Mouse (Mus musculus): Measurements from ENCODE around the gene Gba2.

Gene Gba2

DNA sequence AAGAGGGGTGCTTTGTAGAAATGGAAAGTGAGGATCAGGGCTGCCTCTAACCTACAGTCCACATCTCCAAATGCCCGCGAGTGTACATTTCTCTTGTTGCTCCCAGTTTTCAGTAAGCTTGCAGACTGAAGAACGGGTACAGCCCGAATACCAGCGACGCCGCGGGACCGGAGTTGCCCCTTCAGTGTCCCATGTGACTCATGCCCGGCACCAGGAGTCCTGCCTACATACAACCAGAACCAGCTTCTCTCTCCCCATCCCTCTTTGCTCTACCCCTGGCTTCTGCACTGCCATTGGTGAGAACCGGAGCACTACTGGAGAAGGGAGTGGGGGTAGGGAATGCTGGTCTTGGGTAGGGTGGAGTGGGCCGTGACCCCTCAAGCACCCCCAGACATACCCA lies 2.7 kb upstream of the Gba2 start:
- DNase-seq (ENCODE audit: low read depth, low spot score), result no peak

DNA sequence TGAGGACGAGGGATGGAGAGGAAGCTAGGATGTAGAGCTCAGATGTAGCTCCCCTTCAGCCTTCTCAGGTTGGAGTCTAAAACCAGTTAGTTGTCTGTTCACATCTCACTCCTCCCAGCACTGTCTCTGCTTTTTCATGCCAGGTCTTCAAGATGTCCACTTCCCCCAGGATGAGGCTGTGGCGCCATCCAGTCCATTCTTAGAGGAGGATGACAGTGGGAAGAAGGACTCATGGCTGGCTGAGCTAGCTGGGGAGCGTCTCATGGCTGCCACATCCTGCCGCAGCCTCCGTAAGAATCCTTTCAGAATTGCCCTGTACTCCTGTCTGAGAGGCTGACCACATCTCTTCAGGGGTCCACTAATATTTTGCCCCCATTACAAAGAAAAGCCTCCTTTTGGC lies 2.0 kb upstream of the Gba2 start:
- DNase-seq (ENCODE audit: low read depth, low spot score), result no peak

DNA sequence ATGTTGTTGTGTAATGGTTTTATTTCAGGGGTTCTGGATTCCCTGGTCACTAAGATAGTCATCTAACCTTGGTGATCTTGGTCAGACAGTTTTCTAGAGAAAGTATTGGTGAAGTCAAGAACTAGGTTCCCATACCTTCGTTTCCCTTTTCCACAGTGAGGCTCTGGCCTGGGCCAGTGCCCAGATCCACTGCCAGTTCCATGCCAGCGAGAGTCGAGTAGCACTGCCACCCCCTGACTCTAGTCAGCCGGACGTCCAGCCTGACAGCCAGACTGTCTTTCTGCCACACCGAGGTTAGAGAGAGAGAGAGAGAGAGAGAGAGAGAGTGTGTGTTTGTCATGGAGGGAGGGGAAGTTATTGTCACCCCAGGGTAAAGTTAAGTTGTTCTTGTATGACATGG lies 1.1 kb upstream of the Gba2 start:
- DNase-seq (ENCODE audit: low read depth, low spot score), result no peak

DNA sequence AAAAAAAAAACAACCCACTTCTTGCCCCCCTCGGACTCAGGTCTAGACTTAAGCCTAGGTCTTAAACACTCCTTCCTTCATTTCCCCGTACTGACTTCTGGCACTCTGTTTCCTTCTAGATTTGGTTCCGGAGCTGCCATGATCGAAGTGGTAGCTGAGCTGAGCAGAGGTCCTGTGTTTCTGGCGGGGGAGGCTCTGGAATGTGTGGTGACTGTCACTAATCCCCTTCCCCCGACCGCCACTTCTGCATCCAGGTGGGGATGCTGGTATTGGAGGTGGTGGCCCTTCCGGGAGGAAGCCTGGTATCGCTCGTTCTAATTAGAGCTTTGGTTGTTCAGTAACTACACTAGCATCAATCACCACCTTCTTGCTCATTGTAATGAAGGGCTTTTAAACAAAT lies 583 bp upstream of the Gba2 start:
- no peak for DNase-seq (ENCODE audit: low read depth, low spot score)

- no peak for DNase-seq (ENCODE audit: low read depth, low spot score)
Measured at GRCm38 (mm10) chr4:43577237-43577881, 1.3 kb downstream of the Gba2 start.

DNA sequence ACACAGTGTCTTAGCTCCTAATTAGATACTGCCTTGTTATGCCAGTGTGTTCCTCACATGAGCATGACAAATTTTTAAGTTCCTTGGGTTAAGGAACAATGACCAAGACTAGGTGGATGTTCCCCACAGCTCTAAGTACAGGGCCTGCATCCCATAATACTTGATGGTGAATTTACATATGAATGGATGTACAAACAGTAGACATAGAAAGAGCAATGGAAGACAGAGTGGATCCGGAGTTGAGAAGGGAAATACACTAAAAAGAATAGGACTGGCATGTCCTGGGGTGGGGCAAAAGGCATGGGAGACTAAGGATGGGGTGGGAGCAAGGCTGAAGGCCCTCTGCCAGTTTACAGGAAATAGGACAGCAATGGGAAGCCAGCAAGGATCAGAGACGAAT lies 3.3 kb downstream of the Gba2 start:
- peak; percentile 69 for DNase-seq (ENCODE audit: low read depth, low spot score)

- no peak for DNase-seq (ENCODE audit: low read depth, low spot score)
Measured at GRCm38 (mm10) chr4:43573561-43573960, 5.1 kb downstream of the Gba2 start.

DNA sequence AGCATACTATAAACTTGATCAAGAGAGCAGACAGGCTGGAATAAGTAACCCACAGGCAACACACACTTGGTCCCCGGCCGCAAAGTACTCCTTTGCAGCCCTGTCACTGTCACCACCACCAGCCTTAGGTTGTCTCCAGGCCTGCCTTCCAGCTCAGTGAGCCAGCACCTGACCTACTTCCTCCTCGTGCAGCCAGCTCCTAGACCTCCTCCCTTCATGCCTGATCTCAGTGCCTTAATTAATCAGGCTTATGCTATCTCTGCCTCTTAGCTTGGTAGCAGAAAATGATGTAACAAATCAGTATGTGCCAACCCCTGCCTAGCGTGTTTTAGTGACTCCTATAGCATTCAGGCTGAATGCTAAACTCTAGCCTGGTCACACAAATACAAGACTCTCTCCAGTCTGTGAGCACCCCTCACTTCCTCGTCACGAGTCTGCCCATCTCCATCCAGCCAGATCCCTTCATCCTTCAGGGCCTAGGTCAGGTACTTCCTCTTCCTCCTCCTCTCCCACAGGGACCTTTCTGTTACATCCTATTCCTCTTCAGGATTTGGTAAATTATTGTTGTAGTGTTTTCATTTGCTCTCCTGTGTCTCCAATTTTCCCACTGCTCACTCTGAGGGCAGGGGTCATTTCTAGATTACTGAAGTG lies 7.2 kb downstream of the Gba2 start:
- DNase-seq (ENCODE audit: low read depth, low spot score), result no peak

DNA sequence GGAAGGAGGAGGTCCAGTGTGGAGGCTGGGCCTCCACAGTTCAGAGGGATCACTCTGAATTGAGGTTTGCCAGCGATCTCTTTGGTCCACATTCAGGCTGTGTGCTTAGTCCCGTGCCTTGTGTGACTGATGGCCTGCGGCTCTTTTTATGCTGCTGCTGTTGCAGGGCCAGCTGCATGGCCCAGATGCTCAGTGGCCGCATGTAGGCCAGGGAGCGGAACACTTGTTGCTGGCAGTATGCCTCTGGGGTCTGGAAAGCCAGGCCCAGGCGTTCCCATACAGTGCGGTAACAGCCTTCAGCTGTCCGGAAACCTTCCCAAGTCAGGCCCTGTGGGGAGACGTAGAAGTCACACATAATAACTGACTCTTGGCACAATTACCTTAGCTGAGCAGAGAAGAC lies 11.5 kb downstream of the Gba2 start:
- DNase-seq (ENCODE audit: low read depth, low spot score), result no peak

DNA sequence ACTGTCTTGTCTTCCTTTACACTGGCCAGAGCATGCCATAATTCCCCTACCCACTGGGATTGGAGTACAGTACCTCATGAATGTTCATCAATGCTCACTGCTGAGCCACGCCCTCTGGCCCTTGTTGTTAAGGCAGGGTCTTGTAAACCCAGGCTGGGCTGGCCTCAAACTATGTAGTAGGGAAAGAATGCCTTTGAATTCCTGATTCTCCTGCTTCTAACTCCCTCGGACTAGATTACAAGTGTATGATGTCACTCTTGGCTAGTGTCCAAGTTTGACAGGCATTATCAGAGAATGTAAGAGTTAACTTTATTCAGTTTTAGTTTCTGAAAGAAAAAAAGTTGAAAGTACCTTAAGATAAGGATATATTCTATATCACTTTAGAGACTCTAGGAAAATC lies 14.4 kb downstream of the Gba2 start:
- peak; percentile 85 for DNase-seq (ENCODE audit: low read depth, low spot score)

GRCm38 (mm10) chr4:43563601-43563875 lies 15.1 kb downstream of the Gba2 start:
- DNase-seq (ENCODE audit: low read depth, low spot score), result no peak

- peak; percentile 62 for DNase-seq (ENCODE audit: low read depth, low spot score)
Measured at GRCm38 (mm10) chr4:43562769-43563600, 15.7 kb downstream of the Gba2 start.

DNA sequence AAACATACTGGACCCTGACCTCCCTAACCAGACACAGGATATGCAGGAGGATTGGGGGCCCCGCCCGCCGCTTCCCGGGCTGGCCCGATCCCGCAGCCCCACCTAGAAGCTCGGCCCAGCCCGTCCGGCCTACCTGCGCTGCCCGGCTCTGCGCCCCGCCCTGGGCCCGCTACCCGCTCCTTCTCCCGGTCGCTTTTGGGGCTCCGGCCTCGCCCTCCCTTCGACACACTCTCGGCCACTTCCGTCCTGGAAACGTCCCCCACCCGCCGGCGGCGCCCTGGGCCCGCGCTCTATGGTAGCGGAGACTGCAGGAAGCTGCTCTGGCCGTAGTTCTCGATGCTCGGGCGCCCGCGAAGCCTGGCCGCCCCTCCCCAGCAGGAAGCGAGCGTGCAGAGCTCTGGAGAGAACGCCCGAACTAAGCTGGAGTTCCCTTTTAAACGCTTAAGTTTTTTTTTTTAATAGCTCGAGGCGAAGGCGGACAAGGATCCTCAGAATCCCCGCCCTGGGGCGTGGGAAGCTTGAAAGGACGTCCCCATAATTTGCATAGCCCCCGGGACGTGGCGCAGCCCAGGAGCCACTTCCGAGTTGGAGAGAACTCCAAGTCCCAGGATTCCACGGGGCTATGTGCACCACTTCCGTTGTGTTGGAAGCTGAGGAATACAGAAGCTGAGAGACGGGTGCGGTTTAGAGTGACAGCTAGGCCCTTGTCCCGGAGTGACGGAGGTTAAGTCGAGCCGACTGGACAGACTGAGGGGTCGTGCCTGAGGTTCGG lies 16.5 kb downstream of the Gba2 start, which contains the start of the genes Creb3 and Tln1:
TSS of gene Creb3 (plus strand) at position 336 of the 772 bp plus-strand sequence.
TSS of gene Tln1 (minus strand) at position 695 of the 772 bp plus-strand sequence.
- peak; percentile 100 for DNase-seq (ENCODE audit: low read depth, low spot score)

DNA sequence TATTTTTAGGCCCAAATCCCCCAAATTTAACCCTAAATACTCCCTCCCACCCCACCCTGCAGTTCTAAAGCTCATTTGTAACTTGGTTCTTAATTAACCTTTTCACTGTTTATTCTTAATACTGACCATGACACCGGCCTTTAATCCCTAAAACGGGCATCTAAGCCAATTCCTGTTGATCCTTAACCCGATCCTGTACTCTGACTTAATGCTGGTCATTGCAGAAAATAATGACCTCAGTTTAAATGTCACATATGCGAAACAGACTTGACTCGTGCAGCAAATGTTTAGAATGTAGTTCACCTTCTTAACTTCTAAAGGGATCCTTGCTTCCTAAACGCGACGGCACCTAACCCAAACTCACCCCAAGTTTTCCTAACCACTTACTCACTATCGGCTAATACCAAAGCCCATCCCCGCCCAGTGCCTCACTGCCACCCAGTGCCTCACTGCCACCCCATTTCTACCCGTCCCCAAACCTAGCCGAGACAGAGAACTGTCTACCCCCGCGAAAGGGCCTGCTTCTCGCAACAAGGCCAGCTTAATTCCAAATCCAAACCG lies 17.2 kb downstream of the Gba2 start:
- no peak for DNase-seq (ENCODE audit: low read depth, low spot score)

DNA sequence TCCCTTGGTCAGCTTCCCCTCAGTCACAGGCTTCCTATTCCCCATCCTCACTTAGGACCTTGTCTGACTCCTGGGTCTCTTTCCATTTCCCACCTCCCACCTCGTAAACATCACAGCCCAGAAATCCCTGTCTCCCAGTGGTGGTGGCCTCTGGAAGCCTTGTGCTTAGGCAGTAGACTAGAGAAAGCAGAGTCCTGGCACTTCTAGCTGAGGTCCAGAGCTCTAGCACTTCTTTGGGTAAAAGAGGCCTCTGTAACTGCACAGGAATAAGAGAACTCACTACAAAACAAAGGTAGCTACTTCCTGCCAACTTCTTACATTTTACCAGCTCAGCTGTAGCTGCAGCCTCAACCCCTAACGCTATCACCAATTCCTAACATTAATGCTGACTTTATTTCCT lies 17.7 kb downstream of the Gba2 start:
- DNase-seq (ENCODE audit: low read depth, low spot score), result no peak

- no peak for DNase-seq (ENCODE audit: low read depth, low spot score)
Measured at GRCm38 (mm10) chr4:43560243-43560611, 18.4 kb downstream of the Gba2 start.

DNA sequence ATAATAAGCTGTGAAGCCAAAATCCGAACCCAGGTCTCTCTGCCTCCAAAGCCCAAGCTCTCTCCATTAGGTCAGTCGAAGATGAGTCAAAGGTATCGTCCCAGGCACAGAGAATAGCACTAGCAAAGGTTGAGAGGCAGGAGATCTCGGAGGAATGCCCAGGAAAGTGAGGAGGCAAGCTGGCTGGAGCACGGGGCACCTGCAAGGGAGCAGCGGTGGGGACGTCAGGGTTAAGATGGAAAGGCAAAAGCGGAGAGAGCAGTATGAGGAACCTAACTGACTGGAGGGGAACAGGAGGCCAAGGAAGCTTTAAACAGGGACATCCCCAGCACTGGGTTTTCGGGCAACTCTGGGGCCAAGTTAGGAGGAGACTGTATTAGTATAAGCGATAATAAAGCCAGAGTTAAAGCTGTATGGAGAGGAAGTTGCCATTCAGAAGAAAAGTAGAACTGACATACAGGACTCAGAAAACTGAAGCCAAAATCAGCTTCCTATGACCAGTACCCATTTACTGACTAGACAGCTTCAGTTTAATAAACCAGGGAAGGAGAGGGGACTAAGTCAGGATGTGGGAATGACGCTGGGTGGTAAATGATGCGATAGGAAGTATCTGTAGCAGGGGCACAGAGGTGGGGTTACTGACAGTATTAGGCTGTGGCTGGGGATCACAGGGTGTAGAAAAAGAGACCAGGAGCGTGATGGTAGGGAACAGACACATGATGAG lies 19.0 kb downstream of the Gba2 start:
- DNase-seq (ENCODE audit: low read depth, low spot score), result no peak

- DNase-seq (ENCODE audit: low read depth, low spot score), result peak; percentile 77
Measured at GRCm38 (mm10) chr4:43558631-43559356, 19.9 kb downstream of the Gba2 start.

DNA sequence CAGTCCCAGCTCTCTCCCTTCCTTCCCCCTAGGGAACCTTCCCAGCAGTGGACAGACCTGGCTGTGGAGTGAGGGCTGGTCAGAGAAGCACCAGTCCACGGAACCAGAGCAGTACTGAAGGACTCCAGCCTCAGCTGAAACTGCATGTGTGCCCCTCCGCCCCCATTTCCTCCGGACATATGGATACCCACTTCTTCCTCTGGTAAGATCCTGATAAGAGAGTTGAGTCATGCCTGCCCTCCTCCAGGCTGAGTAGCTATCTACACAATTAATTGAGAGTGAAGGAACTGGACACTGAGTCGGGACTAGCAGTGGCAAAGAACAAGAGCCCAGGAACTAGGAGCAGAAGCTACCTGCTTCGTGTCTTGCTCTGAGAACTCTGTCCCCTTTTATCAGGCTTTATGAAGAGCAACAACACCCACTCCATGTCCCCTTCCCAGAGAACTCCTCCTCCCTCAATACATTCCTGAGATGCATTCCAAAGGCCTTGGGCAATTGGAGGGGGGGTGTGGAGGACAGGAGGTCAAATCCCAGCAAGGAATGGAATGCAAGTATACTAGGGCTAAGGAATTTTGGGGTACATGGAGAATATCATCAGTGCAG lies 20.5 kb downstream of the Gba2 start:
- peak; percentile 88 for DNase-seq (ENCODE audit: low read depth, low spot score)

- no peak for DNase-seq (ENCODE audit: low read depth, low spot score)
Measured at GRCm38 (mm10) chr4:43555926-43556325, 22.7 kb downstream of the Gba2 start.
